Mouse (Mus musculus) stomach, postnatal 0 days (tissue): ENCODE data around the gene Rxrb. TPM values are rescaled to one million over a fixed set of nuclear protein-coding genes. Genes with fewer than 3 reads are reported as not detected.

ENCODE experiments used
- ATAC-seq: fragments of 200-750 bp; cut with Nextera tagmentation; 2 replicates; pipeline ENCODE4 v1.8.0; 2017; ENCODE audit not compliant: low FRiP score, low TSS enrichment
- DNase-seq: peaks from one replicate; pipeline ENCODE4 v3.0.0-alpha.2; 2016; ENCODE audit warnings: low spot score
- H3K27ac ChIP-seq: fragments of 300-500 bp; sonication (generic); replicated peaks from 2 replicates; pipeline ENCODE4 v1.5.1; 2014; ENCODE audit warnings: mild to moderate bottlenecking, control low read depth
- H3K27me3 ChIP-seq: fragments of 300-500 bp; sonication (generic); 2 replicates; pipeline ENCODE4 v1.6.1; 2014; ENCODE audit warnings: low read length; ENCODE audit not compliant: control insufficient read depth, insufficient read depth
- H3K36me3 ChIP-seq: fragments of 300-500 bp; sonication (generic); 2 replicates; pipeline ENCODE4 v1.6.1; 2014; ENCODE audit warnings: low read length, mixed read lengths; ENCODE audit not compliant: control insufficient read depth, insufficient read depth
- H3K4me1 ChIP-seq: fragments of 300-500 bp; sonication (generic); replicated peaks from 2 replicates; pipeline ENCODE4 v1.6.1; 2014; ENCODE audit warnings: antibody characterized with exemption; ENCODE audit not compliant: control insufficient read depth, insufficient read depth
- H3K4me2 ChIP-seq: fragments of 300-500 bp; sonication (generic); replicated peaks from 2 replicates; pipeline ENCODE4 v1.6.1; 2014; ENCODE audit warnings: low read depth, mild to moderate bottlenecking, control low read depth, moderate library complexity
- H3K4me3 ChIP-seq: fragments of 300-500 bp; sonication (generic); 2 replicates; pipeline ENCODE4 v1.5.1; 2014; ENCODE audit warnings: low read depth, low read length, control low read depth
- H3K9ac ChIP-seq: fragments of 300-500 bp; sonication (generic); 2 replicates; pipeline ENCODE4 v1.6.1; 2014; ENCODE audit warnings: mild to moderate bottlenecking, low read length, control low read depth, mixed read lengths
- H3K9me3 ChIP-seq: fragments of 300-500 bp; sonication (generic); 2 replicates; pipeline ENCODE4 v1.6.1; 2016; ENCODE audit warnings: low read length; ENCODE audit not compliant: control insufficient read depth
- CTCF ChIP-seq: IDR thresholded peaks from 2 replicates; pipeline ENCODE4 v1.5.1; 2016; ENCODE audit warnings: antibody characterized with exemption, low read depth, mild to moderate bottlenecking, moderate library complexity
- EP300 ChIP-seq: optimal IDR thresholded peaks from 2 replicates; pipeline ENCODE3; 2016; ENCODE audit warnings: antibody characterized with exemption
- WGBS: fragments of 180-500 bp; shearing (Covaris S2); extraction: QIAGEN DNeasy Blood & Tissue Kit; methylation state at CpG from one replicate; pipeline ENCODE4 v1.1.7; 2014; 5-methylcytosine and 5-hydroxymethylcytosine counted together
- polyA plus RNA-seq: library from polyadenylated mRNA; unstranded; fragments of >200 nt; fragmentation: Nextera tagmentation; extraction: Ambion mirVana; gene quantifications from 2 replicates; pipeline ENCODE4 v1.2.1, GENCODE M21; 2015

The Rxrb gene
- polyA plus RNA-seq, 1 experiment from 2014 or later, result 25.0 TPM

DNA sequence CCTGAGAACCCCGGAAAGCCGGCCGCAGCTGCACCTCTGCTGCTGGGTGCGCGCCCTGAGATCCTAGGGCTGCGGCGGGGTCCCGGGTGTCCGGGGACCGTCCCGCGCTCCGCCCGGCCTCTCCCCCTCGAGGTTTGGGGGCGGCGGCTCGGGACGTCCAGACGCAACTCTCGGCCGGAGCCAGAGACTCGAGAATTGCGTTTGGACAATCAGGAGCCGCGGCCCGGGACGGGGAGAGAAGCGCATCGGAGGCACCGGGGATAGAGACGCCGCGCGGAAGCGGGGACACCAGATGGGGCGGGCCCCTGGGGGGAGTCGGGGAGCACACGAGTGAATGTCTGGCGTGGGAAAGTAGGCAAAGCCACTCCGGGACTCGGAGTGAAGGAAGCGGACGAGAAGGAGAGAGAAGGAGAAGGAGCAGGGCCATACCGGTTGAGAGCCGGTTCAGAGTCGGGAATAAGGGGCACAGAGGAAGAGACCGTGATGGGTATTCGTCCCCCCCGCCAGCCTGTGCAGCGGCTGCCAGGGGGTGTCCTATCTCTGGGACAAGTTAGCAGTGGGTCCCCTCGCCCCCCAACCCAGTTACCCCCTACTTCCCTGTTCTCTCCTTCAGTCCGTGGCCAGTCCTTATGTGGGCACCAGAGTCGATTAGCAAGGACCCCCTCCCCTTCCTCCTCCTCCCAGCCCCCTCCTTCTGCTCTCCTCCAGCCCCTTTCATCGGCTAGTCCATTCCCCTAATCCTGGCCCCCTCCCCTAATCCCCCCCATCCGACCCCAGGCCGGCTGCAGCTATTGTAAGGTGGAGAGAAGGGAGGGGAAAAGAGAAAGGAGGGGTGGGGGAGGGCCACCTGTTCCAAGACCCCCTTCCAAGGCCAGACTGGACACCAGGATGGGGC lies 6.5 kb upstream of the Rxrb start:
- Histone ChIP-seq H3K27ac (peak overlapping the region; percentile 93), H3K36me3 (peaks cover 19% of the 10 kb centered on the region), H3K4me3 (peak overlapping the region; percentile 85), H3K4me2 (peak overlapping the region; percentile 72), H3K27me3 (no peaks in the 10 kb centered on the region), H3K4me1 (peaks cover 4% of the 10 kb centered on the region), H3K9ac (peak overlapping the region; percentile 92), H3K9me3 (no peaks in the 10 kb centered on the region)
- DNase-seq (no peak), ATAC-seq (no peak)
- WGBS, result 1% methylated on average over 56 of the region's 57 CpGs
- TF ChIP-seq EP300 (no peak), CTCF (no peak)

DNA sequence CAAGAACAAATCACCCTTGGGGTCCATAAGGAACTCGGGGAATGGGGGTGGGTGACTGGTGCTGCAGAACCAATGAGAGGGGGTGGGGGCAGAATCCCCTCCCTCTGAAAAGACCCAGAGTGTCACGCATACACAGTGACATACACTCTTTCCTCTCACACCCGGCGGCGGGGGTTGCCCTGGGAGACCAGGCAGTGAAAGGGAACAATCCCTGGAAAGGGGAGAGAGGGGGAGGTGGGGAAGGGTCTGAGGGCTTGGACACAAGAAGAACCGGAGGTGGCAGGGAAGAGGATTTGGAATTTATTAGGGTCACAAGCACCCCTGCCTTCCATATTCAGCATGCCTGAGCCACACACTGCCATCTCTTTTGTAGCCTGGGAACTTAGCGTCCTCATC lies 5.9 kb upstream of the Rxrb start:
- Histone ChIP-seq H3K4me3 (no peak overlapping the region), H3K9me3 (no peaks in the 10 kb centered on the region), H3K4me1 (peaks cover 7% of the 10 kb centered on the region), H3K9ac (peak overlapping the region; percentile 92; the same call in 1 of the 2 replicates), H3K27ac (no peak overlapping the region), H3K27me3 (no peaks in the 10 kb centered on the region), H3K4me2 (peak overlapping the region; percentile 72), H3K36me3 (peaks cover 19% of the 10 kb centered on the region)
- no peak for ATAC-seq
- WGBS, result 32% methylated on average over 7 of the region's 7 CpGs
- DNase-seq, result no peak
- TF ChIP-seq EP300 (no peak), CTCF (no peak)

DNA sequence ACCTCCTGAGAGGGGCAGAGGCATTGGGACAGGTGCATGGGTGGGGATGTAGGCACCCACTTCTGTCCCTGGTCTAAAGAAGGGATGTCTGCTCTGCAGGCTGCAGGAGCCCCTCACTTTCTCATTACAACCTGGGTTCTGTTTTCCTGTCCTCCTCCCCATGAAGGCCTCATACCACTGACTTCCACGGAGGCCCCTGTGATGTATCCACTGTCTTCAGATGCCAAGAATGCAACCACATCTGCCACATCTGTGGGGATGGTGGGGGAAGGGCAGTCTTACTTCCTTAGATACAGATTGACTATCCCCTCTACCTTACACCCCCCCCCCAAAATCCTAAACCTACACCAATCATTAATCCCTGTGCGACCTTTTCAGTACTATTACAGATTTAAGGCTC lies 5.4 kb upstream of the Rxrb start:
- WGBS, result 57% methylated on average over 2 of the region's 2 CpGs
- no peaks in the 10 kb centered on the region for H3K27me3 ChIP-seq
- H3K9ac ChIP-seq, result no peak overlapping the region; the same call in 1 of the 2 replicates
- H3K36me3 ChIP-seq, result peaks cover 19% of the 10 kb centered on the region
- DNase-seq, result no peak
- ATAC-seq, result no peak
- H3K4me2 ChIP-seq, result no peak overlapping the region
- peaks cover 7% of the 10 kb centered on the region for H3K4me1 ChIP-seq
- H3K4me3 ChIP-seq, result no peak overlapping the region
- no peak for TF ChIP-seq EP300
- TF ChIP-seq CTCF, result no peak
- no peaks in the 10 kb centered on the region for H3K9me3 ChIP-seq
- H3K27ac ChIP-seq, result no peak overlapping the region

DNA sequence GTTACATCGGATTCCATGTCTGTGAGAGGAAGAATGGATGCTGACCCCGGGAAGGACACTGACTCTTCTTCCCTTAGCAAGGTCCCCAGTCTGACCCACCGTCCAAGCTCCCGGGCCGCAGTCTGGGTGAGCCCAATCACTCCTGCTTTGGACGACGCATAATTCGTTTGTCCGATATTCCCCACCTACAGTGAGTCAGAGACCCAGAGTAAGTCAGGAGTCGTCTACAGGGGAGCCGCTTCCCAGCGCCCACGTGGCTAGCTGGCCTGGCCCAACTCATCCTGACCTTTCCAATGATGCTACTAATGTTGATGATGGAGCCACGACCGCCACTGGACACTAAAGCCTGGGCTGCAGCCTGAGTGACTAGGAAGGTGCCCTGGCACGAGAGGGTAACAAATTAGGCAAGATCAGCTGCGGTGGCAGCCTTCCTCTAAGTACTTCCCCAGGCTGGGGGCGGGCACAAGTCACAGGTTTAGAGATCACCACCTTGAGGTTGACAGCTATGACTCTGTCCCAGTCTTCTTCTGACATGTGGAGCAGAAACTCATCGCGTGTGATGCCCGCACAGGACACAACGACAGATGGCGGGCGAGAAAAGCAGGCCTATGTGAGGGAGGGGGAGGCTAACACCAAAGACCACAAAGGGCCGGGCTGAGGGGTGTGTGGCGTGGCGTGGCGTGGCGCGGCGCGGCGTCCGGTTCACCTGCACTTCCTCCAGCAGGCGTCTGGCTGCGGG lies 4.5 kb upstream of the Rxrb start:
- no peak for TF ChIP-seq EP300
- TF ChIP-seq CTCF, result no peak
- H3K9ac ChIP-seq, result peak overlapping the region; percentile 64
- H3K27ac ChIP-seq, result peak overlapping the region; percentile 71
- no peaks in the 10 kb centered on the region for H3K27me3 ChIP-seq
- ATAC-seq (no peak), DNase-seq (peak; percentile 30)
- whole genome bisulfite sequencing, result 14% methylated on average over 36 of the region's 36 CpGs
- H3K36me3 ChIP-seq, result peaks cover 19% of the 10 kb centered on the region
- H3K9me3 ChIP-seq, result no peaks in the 10 kb centered on the region
- H3K4me3 ChIP-seq, result peak overlapping the region; percentile 64
- H3K4me2 ChIP-seq, result peak overlapping the region; percentile 92
- peaks cover 7% of the 10 kb centered on the region for H3K4me1 ChIP-seq

DNA sequence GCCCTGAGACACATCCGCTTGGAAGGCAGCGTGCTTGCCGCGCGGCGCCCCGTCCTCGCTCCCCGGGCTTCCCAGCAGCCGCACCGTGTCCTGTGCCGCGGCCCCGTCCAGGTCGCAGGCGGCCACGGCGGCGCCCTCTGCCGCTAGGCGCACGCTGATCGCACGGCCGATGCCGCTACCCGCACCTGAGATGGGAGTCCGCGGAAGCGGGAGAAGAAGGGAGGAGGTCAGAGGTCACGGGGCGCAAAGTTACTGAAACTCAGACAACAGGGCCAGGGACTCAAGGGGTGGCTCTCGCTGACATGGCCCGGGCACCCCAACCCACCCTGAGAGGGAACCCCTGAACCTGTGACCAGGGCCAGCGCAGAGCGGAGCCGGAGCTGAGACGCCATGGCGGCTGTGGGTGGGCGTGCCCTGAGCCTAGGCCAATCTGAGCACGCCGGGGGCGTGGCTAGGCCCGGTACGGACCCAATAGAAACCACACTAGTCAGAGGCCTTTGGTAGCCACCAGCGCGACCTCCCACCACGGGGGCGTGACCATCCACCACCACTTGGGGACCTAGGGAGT lies 3.9 kb upstream of the Rxrb start, which contains the start of gene H2-Ke6:
H2-Ke6 (minus strand) TSS at position 405 of the 568 bp plus-strand sequence.
- Histone ChIP-seq H3K27me3 (no peaks in the 10 kb centered on the region), H3K4me3 (peak within 1 kb of the TSS; percentile 64), H3K9ac (peak within 1 kb of the TSS; percentile 64), H3K9me3 (no peaks in the 10 kb centered on the region), H3K4me2 (peak within 1 kb of the TSS; percentile 92), H3K36me3 (peaks cover 19% of the 10 kb centered on the region), H3K27ac (peak within 1 kb of the TSS; percentile 71), H3K4me1 (peaks cover 7% of the 10 kb centered on the region)
- TF ChIP-seq EP300, result no peak
- TF ChIP-seq CTCF, result peak; percentile 51
- under 1% methylated on average over 49 of the region's 49 CpGs for WGBS
- DNase-seq (peak; percentile 92), ATAC-seq (peak; percentile 63)
